Mouse (Mus musculus) E14TG2a.4 (cell line): ENCODE data around the gene Ednrb.

Experiments used
- CTCF ChIP-seq: conservative IDR thresholded peaks from 2 replicates; pipeline ENCODE4 v1.5.1; 2014; ENCODE audit warnings: low read length
- POU5F1 ChIP-seq: IDR thresholded peaks from 2 replicates; pipeline ENCODE4 v1.6.1; 2014; ENCODE audit warnings: low read length, borderline replicate concordance

DNA sequence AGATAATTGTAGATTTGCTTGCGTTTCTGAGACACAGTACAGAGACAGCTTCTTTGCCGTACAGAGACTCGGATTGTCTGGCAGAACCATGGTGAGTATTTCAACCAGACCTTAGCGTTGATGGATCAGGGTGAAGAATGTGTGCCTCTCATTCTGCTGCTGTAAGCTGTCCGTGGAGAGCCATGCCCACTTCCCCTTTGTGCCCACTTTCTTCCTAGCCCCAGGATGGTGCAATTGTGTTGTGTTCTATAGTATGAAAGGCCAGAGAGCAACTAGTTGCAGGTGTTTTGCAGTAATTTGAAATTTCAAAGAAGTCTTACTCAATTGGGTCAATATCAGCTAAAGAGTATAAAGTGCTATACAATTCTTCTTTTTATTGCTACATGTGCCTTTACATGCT is 50.8 kb downstream of the Ednrb start:
- TF ChIP-seq CTCF = no peak
- no peak for TF ChIP-seq POU5F1
